Mouse (Mus musculus): ENCODE results near the gene Map2k6.

Map2k6 gene

GRCm38 (mm10) chr11:110544419-110545210, 145.7 kb downstream of the Map2k6 start:
- in situ Hi-C loops (cut with MboI, MseI) = loop anchor here (10.0 to 25.0 kb wide), 2 partner anchors 493 to 900 kb away; no protein-coding TSS in a partner anchor

DNA sequence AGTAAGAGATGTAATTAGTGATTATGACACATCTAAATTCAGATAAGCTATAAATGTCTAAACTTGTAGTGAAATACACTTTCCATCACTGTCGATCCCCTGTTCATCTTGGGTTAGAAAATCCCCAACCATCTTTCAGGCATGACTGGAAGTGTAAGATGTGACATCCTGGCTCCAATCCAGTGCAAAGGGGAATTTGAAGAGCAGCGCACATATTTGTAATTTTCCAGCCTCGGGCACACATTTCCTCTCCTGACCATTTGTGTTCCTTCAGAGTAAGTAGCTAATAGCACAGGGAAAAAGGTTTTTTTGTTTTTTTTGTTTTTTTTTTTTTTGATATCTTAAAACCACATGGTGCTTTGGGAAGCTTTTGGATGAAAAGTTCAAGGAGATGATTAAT, 146.5 kb downstream of the Map2k6 start:
- in situ Hi-C loops (cut with MboI, MseI) = loop anchor here (10.0 to 25.0 kb wide), 2 partner anchors 492 to 899 kb away; no protein-coding TSS in a partner anchor

DNA sequence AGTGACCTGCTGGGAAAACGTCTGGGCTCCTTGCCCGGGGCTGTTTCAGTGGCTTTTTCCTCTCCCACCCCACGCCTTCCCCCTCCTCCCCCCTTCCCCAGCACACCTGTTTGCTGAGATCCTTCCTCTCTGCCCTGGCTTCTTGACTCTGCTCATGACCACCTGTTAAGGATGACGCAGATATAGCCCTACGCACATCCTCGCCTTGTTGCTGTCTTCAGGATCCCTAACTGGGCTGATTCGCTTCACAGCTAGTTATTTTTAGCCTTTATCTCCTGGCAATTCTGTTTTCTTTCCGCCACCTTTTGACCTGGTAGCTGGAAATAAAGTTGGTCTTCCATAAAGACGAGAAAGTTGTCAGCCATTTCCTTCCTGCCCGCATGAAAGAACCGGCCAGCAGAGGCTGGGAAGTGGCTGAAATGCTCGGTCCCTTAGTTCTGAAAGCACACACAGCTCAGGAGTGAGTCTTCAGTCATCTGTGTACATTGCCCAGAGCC, 152.6 kb downstream of the Map2k6 start:
- in situ Hi-C loops (cut with MboI, MseI) = no loop called here

DNA sequence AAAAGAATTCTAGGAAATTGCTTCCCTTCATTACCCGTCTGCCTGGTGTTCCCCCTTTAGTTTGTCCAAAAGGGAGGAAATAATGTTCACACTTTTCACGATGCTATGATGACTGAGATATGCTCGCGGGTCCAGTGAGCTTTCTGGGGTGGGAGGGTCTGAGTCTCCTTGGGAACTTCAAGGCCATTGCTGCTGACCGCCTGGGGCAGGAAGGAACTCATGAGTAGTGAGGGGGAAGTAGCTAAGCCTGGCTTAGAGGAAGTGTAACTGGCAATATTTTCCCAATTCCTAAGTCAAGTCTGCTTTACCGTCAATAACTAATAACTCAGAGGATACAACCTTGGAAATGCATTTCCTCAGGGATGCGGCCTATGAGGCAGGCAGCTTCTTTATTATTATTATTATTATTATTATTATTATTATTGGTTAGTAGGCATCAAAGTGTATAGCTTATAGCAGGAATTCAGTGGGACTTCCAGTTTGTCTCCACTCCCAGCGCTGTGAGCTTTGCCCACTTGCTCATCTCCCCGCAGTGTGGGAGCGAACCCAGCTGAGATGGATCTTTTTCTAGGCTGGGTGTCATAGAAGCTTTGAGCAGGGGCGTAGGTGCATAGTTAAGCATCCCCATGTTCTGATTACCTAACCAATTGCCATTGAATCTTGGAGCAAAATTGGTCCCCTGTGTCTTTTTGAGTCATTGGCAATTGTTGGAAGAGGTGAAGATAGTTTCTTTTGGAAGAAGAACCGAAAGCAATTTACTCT, 163.6 kb downstream of the Map2k6 start:
- in situ Hi-C loops (cut with MboI, MseI) = no loop called here

GRCm38 (mm10) chr11:110563272-110563671, 164.3 kb downstream of the Map2k6 start:
- in situ Hi-C loops (cut with MboI, MseI) = no loop called here

GRCm38 (mm10) chr11:110563801-110564200, 164.9 kb downstream of the Map2k6 start:
- in situ Hi-C loops (cut with MboI, MseI) = no loop called here

- in situ Hi-C loops (cut with MboI, MseI) = no loop called here
Measured at GRCm38 (mm10) chr11:110566307-110566706, 167.4 kb downstream of the Map2k6 start.

- in situ Hi-C loops (cut with MboI, MseI) = no loop called here
Measured at GRCm38 (mm10) chr11:110572548-110572947, 173.6 kb downstream of the Map2k6 start.
